Mouse (Mus musculus): Measurements from ENCODE around the gene Trappc6a.

GRCm38 (mm10) chr7:19494751-19495474 lies 13.3 kb upstream of the Trappc6a start:
- TF ChIP-seq POLR2A (IDR thresholded peaks at IDR 0.05; ENCODE audit: control insufficient read depth, low read depth, low read length): no peak
- no peak for TF ChIP-seq CTCF (IDR thresholded peaks at IDR 0.05; ENCODE audit: control insufficient read depth, insufficient read depth, insufficient replicate concordance, low read depth, low read length)
